Mouse (Mus musculus): ENCODE data around the gene Pex5.

Gene Pex5

DNA sequence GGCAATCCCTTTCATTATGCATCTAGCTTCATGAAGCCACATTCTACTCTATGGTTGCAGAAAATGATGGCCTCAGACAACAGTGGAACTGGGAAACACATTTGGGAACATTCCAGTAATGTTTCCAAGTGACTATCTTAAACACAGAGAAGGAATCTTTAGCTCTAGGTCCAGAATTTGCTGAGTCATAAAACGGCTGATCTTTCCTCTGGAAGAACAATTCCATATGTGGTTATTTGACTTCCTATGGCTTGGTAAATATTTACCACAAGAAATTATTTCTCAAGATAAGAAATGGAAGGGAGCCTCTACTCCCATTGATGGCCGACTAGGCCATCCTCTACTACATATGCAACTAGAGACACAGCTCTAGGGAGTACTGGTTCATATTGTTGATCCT is 61.6 kb downstream of the Pex5 start:
- no peak for DNase-seq

Data from thymus, postnatal 25 days (tissue).